Mouse (Mus musculus) embryonic facial prominence, embryonic 12.5 days (tissue): Measurements from ENCODE around the gene Gnb2. TPM values are rescaled to one million over a fixed set of nuclear protein-coding genes. Genes with fewer than 3 reads are reported as not detected.
A peak's percentile ranks its signal among the peaks of the same experiment; 100 is the strongest.

Experiments
- ATAC-seq: fragments of 200-750 bp; cut with Nextera tagmentation; 2 replicates; pipeline ENCODE4 v1.8.0; 2017; ENCODE audit not compliant: insufficient number of reproducible peaks, insufficient read depth, low FRiP score, low TSS enrichment
- H3K27ac ChIP-seq: fragments of 300-500 bp; sonication (generic); 2 replicates; pipeline ENCODE4 v1.5.1; 2016; ENCODE audit warnings: mild to moderate bottlenecking
- H3K27me3 ChIP-seq: fragments of 300-500 bp; sonication (generic); 2 replicates; pipeline ENCODE4 v1.6.1; 2016; ENCODE audit warnings: mild to moderate bottlenecking, moderate library complexity
- H3K36me3 ChIP-seq: fragments of 300-500 bp; sonication (generic); 2 replicates; pipeline ENCODE4 v1.6.1; 2016; ENCODE audit warnings: mild to moderate bottlenecking
- H3K4me1 ChIP-seq: fragments of 300-500 bp; sonication (generic); 2 replicates; pipeline ENCODE4 v1.6.1; 2016
- H3K4me2 ChIP-seq: fragments of 300-500 bp; sonication (generic); replicated peaks from 2 replicates; pipeline ENCODE4 v1.6.1; 2016; ENCODE audit warnings: mild to moderate bottlenecking, moderate library complexity
- H3K4me3 ChIP-seq: fragments of 300-500 bp; sonication (generic); 2 replicates; pipeline ENCODE4 v1.5.1; 2016; ENCODE audit warnings: mild to moderate bottlenecking
- H3K9ac ChIP-seq: fragments of 300-500 bp; sonication (generic); 2 replicates; pipeline ENCODE4 v1.6.1; 2016; ENCODE audit warnings: mild to moderate bottlenecking, moderate library complexity
- H3K9me3 ChIP-seq: fragments of 300-500 bp; sonication (generic); 2 replicates; pipeline ENCODE4 v1.6.1; 2016; ENCODE audit warnings: mild to moderate bottlenecking, moderate library complexity
- WGBS: fragments of 180-500 bp; shearing (Covaris S2); methylation state at CpG from one replicate; pipeline ENCODE4 v1.1.7; 2016; 5-methylcytosine and 5-hydroxymethylcytosine counted together
- polyA plus RNA-seq: library from polyadenylated mRNA; unstranded; fragments of >200 nt; fragmentation: Nextera tagmentation; extraction: Ambion mirVana; gene quantifications from 2 replicates; pipeline ENCODE4 v1.2.1, GENCODE M21; 2016

Gene Gnb2
- polyA plus RNA-seq, 1 experiment from 2014 or later, result 382 TPM

- H3K4me1 ChIP-seq, result no peaks in the 10 kb centered on the region
- H3K9me3 ChIP-seq, result no peaks in the 10 kb centered on the region
- ATAC-seq, result no peak
- H3K27me3 ChIP-seq, result no peaks in the 10 kb centered on the region
- no peak overlapping the region for H3K4me2 ChIP-seq
- H3K4me3 ChIP-seq, result no peak overlapping the region
- H3K9ac ChIP-seq, result no peak overlapping the region
- 70% methylated on average over 10 of the region's 10 CpGs for WGBS
- H3K27ac ChIP-seq, result no peak overlapping the region
- H3K36me3 ChIP-seq, result no peaks in the 10 kb centered on the region
Measured at GRCm38 (mm10) chr5:137562965-137563364, 29.7 kb upstream of the Gnb2 start.

GRCm38 (mm10) chr5:137561556-137561955 is 28.2 kb upstream of the Gnb2 start:
- Histone ChIP-seq H3K4me1 (no peaks in the 10 kb centered on the region), H3K9me3 (no peaks in the 10 kb centered on the region), H3K27ac (no peak overlapping the region), H3K4me3 (no peak overlapping the region), H3K4me2 (no peak overlapping the region), H3K36me3 (no peaks in the 10 kb centered on the region), H3K9ac (no peak overlapping the region), H3K27me3 (no peaks in the 10 kb centered on the region)
- ATAC-seq, result no peak
- WGBS, result 73% methylated on average over 6 of the region's 6 CpGs

- H3K27ac ChIP-seq, result no peak overlapping the region
- H3K9me3 ChIP-seq, result no peaks in the 10 kb centered on the region
- peak; percentile 22; the same call in 1 of the 2 replicates for ATAC-seq
- H3K9ac ChIP-seq, result no peak overlapping the region
- no peaks in the 10 kb centered on the region for H3K4me1 ChIP-seq
- no peak overlapping the region for H3K4me2 ChIP-seq
- no peaks in the 10 kb centered on the region for H3K36me3 ChIP-seq
- H3K4me3 ChIP-seq, result peak overlapping the region; percentile 16; the same call in 1 of the 2 replicates
- 44% methylated on average over 11 of the region's 11 CpGs for WGBS
- peaks cover 18% of the 10 kb centered on the region for H3K27me3 ChIP-seq
Measured at GRCm38 (mm10) chr5:137553898-137554297, 20.6 kb upstream of the Gnb2 start.

- no peak within 1 kb of the TSS for H3K27ac ChIP-seq
- H3K9ac ChIP-seq, result no peak within 1 kb of the TSS
- peak; percentile 82 for ATAC-seq
- H3K4me2 ChIP-seq, result peak within 1 kb of the TSS; percentile 41
- no peaks in the 10 kb centered on the region for H3K9me3 ChIP-seq
- H3K27me3 ChIP-seq, result peaks cover 18% of the 10 kb centered on the region
- WGBS, result 2% methylated on average over 37 of the region's 37 CpGs
- peak within 1 kb of the TSS; percentile 16 for H3K4me3 ChIP-seq
- no peaks in the 10 kb centered on the region for H3K4me1 ChIP-seq
- H3K36me3 ChIP-seq, result no peaks in the 10 kb centered on the region
Measured at GRCm38 (mm10) chr5:137553411-137553837, 20.1 kb upstream of the Gnb2 start, which contains the start of gene Actl6b. Gene Actl6b, plus strand, starts transcription at chr5:137553517.

- H3K4me2 ChIP-seq, result peak overlapping the region; percentile 41
- no peak overlapping the region for H3K9ac ChIP-seq
- H3K4me1 ChIP-seq, result no peaks in the 10 kb centered on the region
- peaks cover 18% of the 10 kb centered on the region for H3K27me3 ChIP-seq
- no peak overlapping the region for H3K27ac ChIP-seq
- no peaks in the 10 kb centered on the region for H3K36me3 ChIP-seq
- no peaks in the 10 kb centered on the region for H3K9me3 ChIP-seq
- ATAC-seq, result no peak
- WGBS, result 27% methylated on average over 6 of the region's 6 CpGs
- H3K4me3 ChIP-seq, result peak overlapping the region; percentile 16
Measured at GRCm38 (mm10) chr5:137553000-137553399, 19.7 kb upstream of the Gnb2 start.

GRCm38 (mm10) chr5:137551119-137551518 is 17.8 kb upstream of the Gnb2 start:
- ATAC-seq, result no peak
- Histone ChIP-seq H3K9me3 (no peaks in the 10 kb centered on the region), H3K9ac (no peak overlapping the region), H3K4me3 (no peak overlapping the region), H3K27ac (no peak overlapping the region), H3K27me3 (peaks cover 18% of the 10 kb centered on the region), H3K36me3 (no peaks in the 10 kb centered on the region), H3K4me1 (no peaks in the 10 kb centered on the region), H3K4me2 (no peak overlapping the region)
- 70% methylated on average over 5 of the region's 5 CpGs for WGBS

GRCm38 (mm10) chr5:137549840-137550239 is 16.5 kb upstream of the Gnb2 start:
- WGBS, result 81% methylated on average over 2 of the region's 2 CpGs
- no peak overlapping the region for H3K9ac ChIP-seq
- no peak overlapping the region for H3K4me3 ChIP-seq
- no peak overlapping the region for H3K4me2 ChIP-seq
- H3K27ac ChIP-seq, result no peak overlapping the region
- H3K9me3 ChIP-seq, result no peaks in the 10 kb centered on the region
- no peaks in the 10 kb centered on the region for H3K36me3 ChIP-seq
- H3K4me1 ChIP-seq, result no peaks in the 10 kb centered on the region
- peaks cover 13% of the 10 kb centered on the region for H3K27me3 ChIP-seq
- no peak for ATAC-seq

- no peak for ATAC-seq
- H3K27me3 ChIP-seq, result no peaks in the 10 kb centered on the region
- WGBS, result 73% methylated on average over 4 of the region's 4 CpGs
Measured at GRCm38 (mm10) chr5:137545596-137545995, 12.3 kb upstream of the Gnb2 start.

GRCm38 (mm10) chr5:137544926-137545325 is 11.6 kb upstream of the Gnb2 start:
- Histone ChIP-seq H3K4me3 (no peak overlapping the region), H3K4me1 (no peaks in the 10 kb centered on the region), H3K36me3 (no peaks in the 10 kb centered on the region), H3K27me3 (no peaks in the 10 kb centered on the region), H3K9ac (no peak overlapping the region), H3K4me2 (no peak overlapping the region), H3K9me3 (no peaks in the 10 kb centered on the region), H3K27ac (no peak overlapping the region)
- ATAC-seq, result no peak
- WGBS, result 64% methylated on average over 6 of the region's 6 CpGs

More at GRCm38 (mm10) chr5:137545596-137545995, 12.3 kb upstream of the Gnb2 start:
- no peak overlapping the region for H3K4me3 ChIP-seq
- no peak overlapping the region for H3K27ac ChIP-seq
- H3K9ac ChIP-seq, result no peak overlapping the region
- no peaks in the 10 kb centered on the region for H3K36me3 ChIP-seq
- H3K9me3 ChIP-seq, result no peaks in the 10 kb centered on the region
- no peaks in the 10 kb centered on the region for H3K4me1 ChIP-seq
- H3K4me2 ChIP-seq, result no peak overlapping the region

GRCm38 (mm10) chr5:137541768-137542540 is 8.6 kb upstream of the Gnb2 start:
- Histone ChIP-seq H3K27ac (no peak overlapping the region), H3K36me3 (no peaks in the 10 kb centered on the region), H3K27me3 (no peaks in the 10 kb centered on the region), H3K9me3 (no peaks in the 10 kb centered on the region), H3K9ac (no peak overlapping the region), H3K4me1 (no peaks in the 10 kb centered on the region), H3K4me2 (no peak overlapping the region), H3K4me3 (no peak overlapping the region)
- WGBS, result 78% methylated on average over 5 of the region's 5 CpGs
- ATAC-seq, result no peak

GRCm38 (mm10) chr5:137540991-137541390 is 7.7 kb upstream of the Gnb2 start:
- Histone ChIP-seq H3K27ac (no peak overlapping the region), H3K9me3 (no peaks in the 10 kb centered on the region), H3K36me3 (no peaks in the 10 kb centered on the region), H3K4me3 (no peak overlapping the region), H3K27me3 (no peaks in the 10 kb centered on the region), H3K9ac (no peak overlapping the region), H3K4me2 (no peak overlapping the region), H3K4me1 (no peaks in the 10 kb centered on the region)
- 83% methylated on average over 6 of the region's 6 CpGs for WGBS
- ATAC-seq, result no peak

GRCm38 (mm10) chr5:137539291-137539801 is 6.0 kb upstream of the Gnb2 start:
- H3K27me3 ChIP-seq, result no peaks in the 10 kb centered on the region
- no peak overlapping the region for H3K4me2 ChIP-seq
- H3K4me1 ChIP-seq, result no peaks in the 10 kb centered on the region
- H3K36me3 ChIP-seq, result no peaks in the 10 kb centered on the region
- H3K9ac ChIP-seq, result no peak overlapping the region
- no peak overlapping the region for H3K27ac ChIP-seq
- no peak overlapping the region for H3K4me3 ChIP-seq
- H3K9me3 ChIP-seq, result no peaks in the 10 kb centered on the region
- 77% methylated on average over 7 of the region's 7 CpGs for WGBS
- ATAC-seq, result no peak
